Mouse (Mus musculus): ENCODE data around the gene Map3k12. TPM values are rescaled to one million over a fixed set of nuclear protein-coding genes. Genes with fewer than 3 reads are reported as not detected.

Map3k12 gene
- polyA plus RNA-seq, 1 experiment from 2014 or later: 7.9 TPM

DNA sequence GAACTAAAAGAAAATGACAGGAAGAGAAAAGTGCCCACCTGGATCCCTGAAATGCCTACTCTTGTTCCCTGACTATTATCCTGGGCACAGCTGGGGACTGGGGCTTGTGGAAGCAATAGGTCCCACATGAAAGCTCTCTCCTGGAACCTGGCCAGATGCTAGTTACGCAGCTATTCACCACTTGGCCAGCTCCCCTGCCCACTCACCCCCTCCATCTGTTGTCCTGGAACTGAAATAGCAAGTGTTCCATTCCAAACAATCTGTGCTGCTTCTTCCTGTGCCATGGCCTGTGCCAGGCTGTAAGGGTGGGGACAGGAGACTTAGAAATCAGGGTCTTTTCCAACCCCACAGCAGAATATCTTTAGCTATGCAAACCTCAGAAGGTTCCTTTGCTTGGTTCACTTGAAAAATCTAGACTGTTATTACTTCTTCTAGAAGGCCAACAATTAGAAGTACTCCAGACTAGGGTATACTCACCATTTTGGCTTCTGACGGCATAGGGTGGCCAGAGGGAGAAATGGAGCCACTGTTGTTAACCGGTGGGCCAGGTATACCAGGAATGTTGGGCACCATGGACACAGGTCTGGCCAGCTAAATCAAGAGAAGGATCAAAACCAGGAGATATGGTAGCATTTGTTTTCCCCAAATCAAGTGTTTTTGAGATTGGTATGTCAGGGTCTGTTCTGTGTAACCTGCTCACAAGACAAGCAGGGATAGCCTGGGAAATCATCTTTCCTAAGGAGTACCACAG, 30.0 kb upstream of the Map3k12 start:
- H3K9ac ChIP-seq (ENCODE audit: low read depth, low read length): no peak overlapping the region
- ATAC-seq (replicated peaks; ENCODE audit: low FRiP score) (no peak), DNase-seq (ENCODE audit: low spot score) (no peak)
- H3K4me3 ChIP-seq (ENCODE audit: low read depth, low read length): no peak overlapping the region
- H3K9me3 ChIP-seq (ENCODE audit: control insufficient read depth, low read length): no peaks in the 10 kb centered on the region
- H3K4me1 ChIP-seq (replicated peaks; ENCODE audit: control insufficient read depth, insufficient read depth, low read length): no peaks in the 10 kb centered on the region
- WGBS: 87% methylated on average over 3 of the region's 3 CpGs
- H3K4me2 ChIP-seq: no peak overlapping the region
- H3K27ac ChIP-seq (ENCODE audit: low read depth, low read length): no peak overlapping the region
- H3K27me3 ChIP-seq (replicated peaks; ENCODE audit: control insufficient read depth, insufficient read depth, low read length): no peaks in the 10 kb centered on the region
- peaks cover 19% of the 10 kb centered on the region; the same call in 1 of the 2 replicates for H3K36me3 ChIP-seq (ENCODE audit: control insufficient read depth, insufficient read depth, low read length)

DNA sequence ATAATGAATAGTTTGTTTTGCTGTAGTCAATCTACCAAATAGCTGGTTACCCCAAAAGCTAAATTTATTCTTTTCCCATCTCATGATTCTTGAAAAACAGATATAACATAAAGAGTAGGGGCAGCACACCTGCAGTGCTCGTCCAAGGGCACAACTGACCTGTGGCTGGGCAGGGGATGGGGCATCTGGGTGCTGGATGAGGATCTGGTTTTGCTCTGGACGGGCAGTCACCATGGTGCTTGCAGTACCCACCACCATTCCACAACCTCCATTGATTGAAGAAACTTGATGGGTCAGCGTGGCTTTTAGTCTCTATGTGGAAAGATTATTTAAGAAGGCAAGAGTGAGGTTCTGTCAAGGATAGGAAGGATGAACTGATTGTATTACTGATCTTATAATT, 29.4 kb upstream of the Map3k12 start:
- no peaks in the 10 kb centered on the region for H3K9me3 ChIP-seq (ENCODE audit: control insufficient read depth, low read length)
- no peaks in the 10 kb centered on the region for H3K4me1 ChIP-seq (replicated peaks; ENCODE audit: control insufficient read depth, insufficient read depth, low read length)
- ATAC-seq (replicated peaks; ENCODE audit: low FRiP score) (no peak), DNase-seq (ENCODE audit: low spot score) (no peak)
- H3K9ac ChIP-seq (ENCODE audit: low read depth, low read length): no peak overlapping the region
- H3K4me2 ChIP-seq: no peak overlapping the region
- no peaks in the 10 kb centered on the region for H3K27me3 ChIP-seq (replicated peaks; ENCODE audit: control insufficient read depth, insufficient read depth, low read length)
- no peak overlapping the region for H3K4me3 ChIP-seq (ENCODE audit: low read depth, low read length)
- H3K36me3 ChIP-seq (ENCODE audit: control insufficient read depth, insufficient read depth, low read length): peaks cover 16% of the 10 kb centered on the region; the same call in 1 of the 2 replicates
- no peak overlapping the region for H3K27ac ChIP-seq (ENCODE audit: low read depth, low read length)
- 88% methylated on average over 3 of the region's 3 CpGs for WGBS

DNA sequence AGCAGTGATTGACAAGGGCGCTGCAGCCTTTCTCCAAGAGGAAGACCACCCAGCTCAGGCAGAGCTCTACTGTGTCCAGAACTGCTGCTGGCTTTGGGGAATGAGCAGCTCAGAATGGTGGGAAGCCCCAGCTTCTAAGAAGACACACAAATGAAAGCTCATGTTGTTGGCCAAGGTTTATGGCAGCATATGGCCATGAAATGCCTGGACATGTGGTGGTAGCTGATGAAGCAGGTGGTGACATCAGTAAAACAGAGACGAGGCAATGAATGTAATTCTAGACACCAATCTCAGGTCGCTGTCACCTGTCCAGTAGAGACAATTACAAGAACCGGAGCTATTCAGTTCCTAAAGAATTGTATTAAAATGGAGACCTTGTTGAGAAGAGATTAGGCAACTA, 27.9 kb upstream of the Map3k12 start:
- peaks cover 24% of the 10 kb centered on the region; the same call in 1 of the 2 replicates for H3K36me3 ChIP-seq (ENCODE audit: control insufficient read depth, insufficient read depth, low read length)
- H3K9me3 ChIP-seq (ENCODE audit: control insufficient read depth, low read length): no peaks in the 10 kb centered on the region
- H3K27me3 ChIP-seq (replicated peaks; ENCODE audit: control insufficient read depth, insufficient read depth, low read length): no peaks in the 10 kb centered on the region
- no peak for DNase-seq (ENCODE audit: low spot score)
- no peak overlapping the region for H3K4me3 ChIP-seq (ENCODE audit: low read depth, low read length)
- H3K4me2 ChIP-seq: no peak overlapping the region
- no peak for ATAC-seq (replicated peaks; ENCODE audit: low FRiP score)
- WGBS: 89% methylated on average over 4 of the region's 4 CpGs
- H3K27ac ChIP-seq (ENCODE audit: low read depth, low read length): no peak overlapping the region
- no peak overlapping the region for H3K9ac ChIP-seq (ENCODE audit: low read depth, low read length)
- no peaks in the 10 kb centered on the region for H3K4me1 ChIP-seq (replicated peaks; ENCODE audit: control insufficient read depth, insufficient read depth, low read length)

DNA sequence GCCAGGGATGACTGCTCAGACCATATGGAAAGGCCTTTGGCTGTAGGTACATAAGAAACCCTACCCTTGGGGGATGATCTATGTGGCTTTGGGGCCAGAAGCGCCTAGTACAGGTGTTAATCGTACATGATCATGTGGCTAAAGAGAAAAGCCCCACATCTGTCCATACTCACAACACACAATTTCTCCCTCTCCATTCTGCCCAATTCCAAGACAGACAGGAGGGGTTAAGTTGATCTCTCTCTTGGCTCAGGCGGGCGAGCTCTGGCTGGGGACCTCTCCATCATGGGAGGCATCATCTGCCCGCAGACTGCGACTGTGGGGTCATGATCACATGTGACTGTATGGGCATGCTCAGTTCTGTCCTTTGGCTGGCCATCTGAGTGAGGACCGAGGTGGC, 17.1 kb upstream of the Map3k12 start:
- H3K27ac ChIP-seq (ENCODE audit: low read depth, low read length): no peak overlapping the region
- H3K4me3 ChIP-seq (ENCODE audit: low read depth, low read length): no peak overlapping the region
- ATAC-seq (replicated peaks; ENCODE audit: low FRiP score) (no peak), DNase-seq (ENCODE audit: low spot score) (peak; percentile 12)
- H3K9me3 ChIP-seq (ENCODE audit: control insufficient read depth, low read length): no peaks in the 10 kb centered on the region
- peaks cover 27% of the 10 kb centered on the region for H3K36me3 ChIP-seq (ENCODE audit: control insufficient read depth, insufficient read depth, low read length)
- H3K9ac ChIP-seq (ENCODE audit: low read depth, low read length): no peak overlapping the region
- no peaks in the 10 kb centered on the region for H3K4me1 ChIP-seq (replicated peaks; ENCODE audit: control insufficient read depth, insufficient read depth, low read length)
- no peaks in the 10 kb centered on the region for H3K27me3 ChIP-seq (replicated peaks; ENCODE audit: control insufficient read depth, insufficient read depth, low read length)
- H3K4me2 ChIP-seq: no peak overlapping the region
- 92% methylated on average over 7 of the region's 7 CpGs for WGBS

GRCm38 (mm10) chr15:102532106-102532900, 15.4 kb upstream of the Map3k12 start:
- Histone ChIP-seq H3K36me3 (ENCODE audit: control insufficient read depth, insufficient read depth, low read length) (peaks cover 28% of the 10 kb centered on the region), H3K9ac (ENCODE audit: low read depth, low read length) (no peak overlapping the region), H3K9me3 (ENCODE audit: control insufficient read depth, low read length) (no peaks in the 10 kb centered on the region), H3K27ac (ENCODE audit: low read depth, low read length) (no peak overlapping the region), H3K4me1 (replicated peaks; ENCODE audit: control insufficient read depth, insufficient read depth, low read length) (no peaks in the 10 kb centered on the region), H3K27me3 (replicated peaks; ENCODE audit: control insufficient read depth, insufficient read depth, low read length) (no peaks in the 10 kb centered on the region), H3K4me3 (ENCODE audit: low read depth, low read length) (no peak overlapping the region), H3K4me2 (no peak overlapping the region)
- DNase-seq (ENCODE audit: low spot score): no peak
- WGBS: 82% methylated on average over 3 of the region's 3 CpGs
- no peak for ATAC-seq (replicated peaks; ENCODE audit: low FRiP score)

DNA sequence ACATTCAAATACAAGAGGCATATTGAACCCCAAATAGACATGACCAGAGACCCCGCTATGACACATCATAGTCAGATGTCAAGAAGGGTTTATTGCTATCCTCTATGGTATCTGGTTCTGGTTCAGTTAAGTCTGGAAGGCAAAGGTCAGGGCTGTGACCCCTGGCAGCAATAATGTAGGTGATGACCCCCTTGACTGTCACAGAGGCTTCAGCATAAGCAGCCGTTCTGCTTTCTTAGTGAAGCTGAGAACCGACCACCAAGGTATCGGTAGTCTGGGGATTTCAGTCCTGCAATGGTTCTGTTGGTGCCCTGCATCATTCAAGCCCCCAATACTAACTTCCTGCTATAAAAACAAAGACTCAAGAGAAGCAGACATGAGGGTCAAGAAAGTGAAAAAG, 14.7 kb upstream of the Map3k12 start:
- H3K27ac ChIP-seq (ENCODE audit: low read depth, low read length): no peak overlapping the region
- no peak for DNase-seq (ENCODE audit: low spot score)
- WGBS: 83% methylated on average over 4 of the region's 4 CpGs
- H3K4me3 ChIP-seq (ENCODE audit: low read depth, low read length): no peak overlapping the region
- H3K9me3 ChIP-seq (ENCODE audit: control insufficient read depth, low read length): no peaks in the 10 kb centered on the region
- H3K27me3 ChIP-seq (replicated peaks; ENCODE audit: control insufficient read depth, insufficient read depth, low read length): no peaks in the 10 kb centered on the region
- H3K36me3 ChIP-seq (ENCODE audit: control insufficient read depth, insufficient read depth, low read length): peaks cover 25% of the 10 kb centered on the region
- H3K9ac ChIP-seq (ENCODE audit: low read depth, low read length): no peak overlapping the region
- no peaks in the 10 kb centered on the region for H3K4me1 ChIP-seq (replicated peaks; ENCODE audit: control insufficient read depth, insufficient read depth, low read length)
- ATAC-seq (replicated peaks; ENCODE audit: low FRiP score): no peak
- H3K4me2 ChIP-seq: no peak overlapping the region

- H3K9ac ChIP-seq (ENCODE audit: low read depth, low read length): no peak overlapping the region
- WGBS: 68% methylated on average over 4 of the region's 4 CpGs
- no peak overlapping the region for H3K4me2 ChIP-seq
- H3K36me3 ChIP-seq (ENCODE audit: control insufficient read depth, insufficient read depth, low read length): peaks cover 23% of the 10 kb centered on the region
- H3K27me3 ChIP-seq (replicated peaks; ENCODE audit: control insufficient read depth, insufficient read depth, low read length): no peaks in the 10 kb centered on the region
- H3K27ac ChIP-seq (ENCODE audit: low read depth, low read length): no peak overlapping the region
- DNase-seq (ENCODE audit: low spot score): peak; percentile 24
- no peak for ATAC-seq (replicated peaks; ENCODE audit: low FRiP score)
- H3K9me3 ChIP-seq (ENCODE audit: control insufficient read depth, low read length): no peaks in the 10 kb centered on the region
- H3K4me1 ChIP-seq (replicated peaks; ENCODE audit: control insufficient read depth, insufficient read depth, low read length): no peaks in the 10 kb centered on the region
- H3K4me3 ChIP-seq (ENCODE audit: low read depth, low read length): no peak overlapping the region
Measured at GRCm38 (mm10) chr15:102530566-102530965, 13.7 kb upstream of the Map3k12 start.

DNA sequence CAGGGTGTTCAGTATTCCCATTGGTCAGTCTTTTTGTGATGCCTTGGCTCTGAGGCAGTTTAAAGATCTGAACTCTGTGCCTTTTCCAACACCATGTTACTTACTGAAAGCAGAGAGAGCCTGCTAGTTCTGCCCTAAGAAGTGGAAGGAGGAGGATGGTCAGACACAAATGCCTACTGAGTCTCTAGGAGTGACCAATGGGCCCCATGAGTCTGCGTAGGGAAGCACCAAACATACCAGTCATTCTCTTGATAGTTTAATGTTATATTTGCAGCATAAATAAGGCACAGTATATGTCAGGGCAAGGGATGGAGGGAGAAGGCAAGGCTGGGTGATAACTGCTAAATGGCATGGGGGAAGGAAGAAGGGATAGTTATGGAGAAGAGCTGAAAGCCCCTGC, 11.5 kb upstream of the Map3k12 start:
- no peak overlapping the region for H3K4me2 ChIP-seq
- no peak for DNase-seq (ENCODE audit: low spot score)
- no peak for ATAC-seq (replicated peaks; ENCODE audit: low FRiP score)

More for the DNA sequence above, 11.5 kb upstream of the Map3k12 start:
- no peaks in the 10 kb centered on the region for H3K9me3 ChIP-seq (ENCODE audit: control insufficient read depth, low read length)
- no peaks in the 10 kb centered on the region for H3K27me3 ChIP-seq (replicated peaks; ENCODE audit: control insufficient read depth, insufficient read depth, low read length)
- no peak overlapping the region for H3K27ac ChIP-seq (ENCODE audit: low read depth, low read length)
- 92% methylated on average over 1 of the region's 1 CpGs for WGBS
- H3K36me3 ChIP-seq (ENCODE audit: control insufficient read depth, insufficient read depth, low read length): peaks cover 23% of the 10 kb centered on the region
- H3K4me1 ChIP-seq (replicated peaks; ENCODE audit: control insufficient read depth, insufficient read depth, low read length): no peaks in the 10 kb centered on the region
- H3K4me3 ChIP-seq (ENCODE audit: low read depth, low read length): no peak overlapping the region
- H3K9ac ChIP-seq (ENCODE audit: low read depth, low read length): no peak overlapping the region

Measured in liver, embryonic 11.5 days (tissue).